10 mouse cellular contexts compared by ENCODE assay signal in genomic region chr17:83960158-83960557, GRCm38 (mm10).
A peak's percentile ranks its signal among the peaks of the same experiment; 100 is the strongest.
DNase-seq lines count a peak whose midpoint lies in the region; ATAC-seq and TF ChIP-seq lines count a peak whose summit lies in the region.
"Had no signal": no experiment of that assay in that cellular context is flagged by ENCODE, and none has a peak within 500 bp of the region (broad histone marks: within the 10 kb centered on the region; RNA-seq: fewer than 3 reads in every experiment).

No protein-coding gene starts in this region.

- no peak overlapping the region for H3K9ac ChIP-seq in kidney, embryonic 15.5 days
- H3K9ac ChIP-seq in limb, embryonic 12.5 days (replicated peaks): no peak overlapping the region

- H3K27me3 ChIP-seq in kidney, embryonic 15.5 days: no peaks in the 10 kb centered on the region
- no peaks in the 10 kb centered on the region for H3K27me3 ChIP-seq in G1E (ENCODE audit: insufficient read depth, low read length)
- no peaks in the 10 kb centered on the region for H3K27me3 ChIP-seq in limb, embryonic 12.5 days

- peaks cover 100% of the 10 kb centered on the region for H3K4me1 ChIP-seq in kidney, embryonic 15.5 days
- H3K4me1 ChIP-seq in G1E (ENCODE audit: insufficient read depth, low read depth, low read length): peaks cover 93% of the 10 kb centered on the region
- peaks cover 100% of the 10 kb centered on the region for H3K4me1 ChIP-seq in limb, embryonic 12.5 days (replicated peaks)

- no peak for ATAC-seq in kidney, embryonic 15.5 days (replicated peaks; ENCODE audit: low FRiP score)
- no peak for ATAC-seq in G1E (ENCODE audit: extremely low read depth, insufficient number of reproducible peaks, low FRiP score, poor library complexity, severe bottlenecking)
- ATAC-seq in limb, embryonic 12.5 days (ENCODE audit: insufficient number of reproducible peaks, insufficient read depth, low FRiP score, low TSS enrichment, low read depth): no peak

- peak; percentile 5 for DNase-seq in cerebellum, adult 11-12 months
- no peak for DNase-seq in cerebellum, adult 18-20 months
- DNase-seq in kidney, postnatal 25 days: no peak
- DNase-seq in G1E (ENCODE audit: low spot score): no peak
- no peak for DNase-seq in adrenal gland, postnatal 4 days (ENCODE audit: low spot score in 2 of 2)
- no peak for DNase-seq in spleen, postnatal 14 days (ENCODE audit: low spot score in 2 of 2)
- DNase-seq: cerebellum, adult 9-11 months; kidney, adult 8-10 months had no signal

- no peaks in the 10 kb centered on the region for H3K9me3 ChIP-seq in kidney, embryonic 15.5 days (replicated peaks)
- no peaks in the 10 kb centered on the region for H3K9me3 ChIP-seq in G1E (replicated peaks)
- no peaks in the 10 kb centered on the region for H3K9me3 ChIP-seq in limb, embryonic 12.5 days

- H3K4me2 ChIP-seq in kidney, embryonic 15.5 days: no peak overlapping the region
- no peak overlapping the region for H3K4me2 ChIP-seq in limb, embryonic 12.5 days

- H3K27ac ChIP-seq in kidney, embryonic 15.5 days: peak overlapping the region; percentile 98
- H3K27ac ChIP-seq in limb, embryonic 12.5 days: peak overlapping the region; percentile 68

- WGBS in kidney, embryonic 15.5 days: 63% methylated on average over 3 of the region's 3 CpGs
- whole genome bisulfite sequencing in limb, embryonic 12.5 days: 43% methylated on average over 3 of the region's 3 CpGs

- TF ChIP-seq CTCF in G1E (IDR thresholded peaks at IDR 0.05; ENCODE audit: low read depth, low read length): no peak

- H3K36me3 ChIP-seq in kidney, embryonic 15.5 days: no peaks in the 10 kb centered on the region
- H3K36me3 ChIP-seq in G1E (replicated peaks): no peaks in the 10 kb centered on the region
- H3K36me3 ChIP-seq in limb, embryonic 12.5 days: no peaks in the 10 kb centered on the region

- no peak overlapping the region for H3K4me3 ChIP-seq in kidney, embryonic 15.5 days (replicated peaks)
- peak overlapping the region; percentile 8; the same call in 1 of the 2 replicates for H3K4me3 ChIP-seq in G1E (ENCODE audit: low read depth, low read length)
- no peak overlapping the region for H3K4me3 ChIP-seq in limb, embryonic 12.5 days (replicated peaks)
